Mouse (Mus musculus) gastrocnemius, postnatal 14 days (tissue): Measurements from ENCODE around the gene Gm44805. TPM values are rescaled to one million over a fixed set of nuclear protein-coding genes. Genes with fewer than 3 reads are reported as not detected.
A peak's percentile ranks its signal among the peaks of the same experiment; 100 is the strongest.
"Not testable (repeated sequence)": the region's sequence is repeated elsewhere in the genome, so short reads cannot be mapped to it uniquely, and the experiment has no call there.

Experiments
- DNase-seq: peaks from one replicate; pipeline ENCODE4 v3.0.0; 2021; ENCODE audit warnings: mixed read lengths
- intact Hi-C: fragments of 180-260 bp; cut with DNase I; formaldehyde crosslinking; loops from one replicate; pipeline ENCODE4 v1.15.1; 2025; ENCODE audit warnings: low total_unique reads
- total RNA-seq, 2 experiments: library from RNA; stranded (reverse); gene quantifications; 2 replicates each; pipeline ENCODE4 v1.2.3; 2021

The Gm44805 gene
- total RNA-seq, 2 experiments from 2014 or later = not detected

- DNase-seq = no peak
- intact Hi-C loops = no loop called here
These were observed 19.3 kb upstream of the Gm44805 start for GRCm38 (mm10) chr7:19700299-19701068.

GRCm38 (mm10) chr7:19699827-19700148 lies 18.6 kb upstream of the Gm44805 start:
- no peak for DNase-seq
- intact Hi-C loops = no loop called here

- intact Hi-C loops = no loop called here
- peak; percentile 42 for DNase-seq
These were observed 17.9 kb upstream of the Gm44805 start, which contains the start of gene Apoe for GRCm38 (mm10) chr7:19698907-19699826. Gene Apoe, minus strand, starts transcription at chr7:19699188.

- intact Hi-C loops = no loop called here
- DNase-seq = no peak
These were observed 17.0 kb upstream of the Gm44805 start for GRCm38 (mm10) chr7:19697949-19698906.

- no peak for DNase-seq
- intact Hi-C loops = no loop called here
These were observed 15.2 kb upstream of the Gm44805 start for GRCm38 (mm10) chr7:19696336-19696873.

- intact Hi-C loops = no loop called here
- DNase-seq = no peak
These were observed 14.7 kb upstream of the Gm44805 start for GRCm38 (mm10) chr7:19695881-19696280.

DNA sequence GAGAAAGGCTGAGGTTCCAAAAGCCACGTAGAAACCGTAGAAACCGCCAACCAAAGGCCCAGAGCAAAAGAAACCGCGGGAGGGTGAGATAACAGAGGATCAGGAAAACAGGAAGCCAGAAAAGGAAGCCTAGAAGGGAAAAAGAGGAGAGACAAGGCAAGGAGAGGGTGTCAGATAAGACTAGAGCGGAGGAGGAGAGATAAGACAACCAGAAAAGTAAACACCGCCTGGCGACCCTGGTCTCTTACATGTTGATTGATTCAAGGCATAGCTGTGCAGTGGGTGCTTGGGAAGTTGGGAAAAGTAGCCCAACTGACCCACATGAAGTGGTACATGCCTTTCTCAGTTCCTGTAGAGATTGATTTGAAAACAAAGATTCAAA lies 14.0 kb upstream of the Gm44805 start:
- intact Hi-C loops = no loop called here
- no peak for DNase-seq

DNA sequence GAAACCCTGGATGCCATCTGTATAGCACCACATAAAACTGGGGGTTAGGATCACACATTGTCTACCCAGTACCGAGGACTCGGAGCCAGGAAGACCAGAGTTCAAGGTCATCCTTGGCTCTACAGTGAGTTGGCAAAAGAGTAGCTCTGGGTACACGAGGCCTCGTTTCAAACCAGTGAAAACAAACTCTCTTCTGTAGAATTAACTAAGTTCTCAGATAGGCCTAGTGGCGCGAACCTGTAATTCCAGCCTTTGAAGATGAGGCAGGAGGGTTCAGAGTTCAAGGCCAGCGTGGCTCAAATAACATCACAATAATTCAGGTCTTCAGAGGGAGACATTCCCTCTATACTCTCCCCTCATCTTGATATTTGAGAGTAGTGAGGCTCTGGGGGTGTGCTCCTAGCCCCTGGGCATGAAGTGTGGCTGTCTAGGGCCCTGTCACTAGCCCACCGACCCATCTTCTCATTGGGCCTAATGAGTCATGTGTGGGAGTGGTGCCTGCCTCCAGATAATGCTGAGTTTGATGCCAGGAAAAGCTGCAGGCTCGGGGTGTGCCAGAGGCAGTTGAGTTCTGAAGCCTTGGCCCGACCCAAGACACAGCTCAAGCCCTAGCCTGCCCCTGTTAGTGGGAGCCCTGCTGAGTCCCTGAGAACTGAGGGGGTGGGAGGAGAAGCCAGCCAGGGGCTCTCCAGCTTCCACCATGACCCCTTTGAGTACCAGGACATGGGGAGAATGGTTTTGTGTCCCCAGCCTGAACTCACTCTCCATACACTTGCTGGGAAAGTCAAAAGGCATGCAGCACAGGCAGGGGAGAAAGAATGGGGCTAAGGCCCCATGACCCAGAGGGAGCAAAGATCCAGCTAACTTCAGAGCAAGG lies 13.4 kb upstream of the Gm44805 start:
- intact Hi-C loops = no loop called here
- no peak for DNase-seq

- intact Hi-C loops = no loop called here
- DNase-seq = peak; percentile 66
These were observed 12.2 kb upstream of the Gm44805 start for GRCm38 (mm10) chr7:19693421-19693820.

GRCm38 (mm10) chr7:19691873-19692865 lies 10.9 kb upstream of the Gm44805 start, which contains the start of gene Apoc1:
Gene Apoc1, minus strand, starts transcription at chr7:19692660.
- DNase-seq = no peak
- intact Hi-C loops = no loop called here

DNA sequence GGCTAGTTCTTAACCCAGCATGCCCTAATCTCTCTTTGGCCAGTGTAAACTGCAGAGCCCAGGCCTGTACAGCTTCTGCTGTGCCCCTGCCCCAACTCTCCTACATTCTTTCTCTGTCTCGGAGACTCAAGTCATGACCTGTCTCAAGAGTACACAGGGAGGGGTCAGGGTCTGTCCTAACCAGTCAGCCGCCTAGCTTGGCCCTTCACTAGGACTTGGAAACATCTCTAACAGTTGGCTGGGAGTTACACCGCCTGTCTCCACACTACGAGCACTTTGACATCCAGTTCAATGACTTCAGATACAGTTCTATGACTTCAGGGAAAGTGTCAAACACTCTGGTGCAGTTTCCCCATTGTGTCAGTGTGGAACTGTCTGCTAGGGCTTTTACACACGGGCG lies 10.2 kb upstream of the Gm44805 start:
- no peak for DNase-seq
- intact Hi-C loops = no loop called here

DNA sequence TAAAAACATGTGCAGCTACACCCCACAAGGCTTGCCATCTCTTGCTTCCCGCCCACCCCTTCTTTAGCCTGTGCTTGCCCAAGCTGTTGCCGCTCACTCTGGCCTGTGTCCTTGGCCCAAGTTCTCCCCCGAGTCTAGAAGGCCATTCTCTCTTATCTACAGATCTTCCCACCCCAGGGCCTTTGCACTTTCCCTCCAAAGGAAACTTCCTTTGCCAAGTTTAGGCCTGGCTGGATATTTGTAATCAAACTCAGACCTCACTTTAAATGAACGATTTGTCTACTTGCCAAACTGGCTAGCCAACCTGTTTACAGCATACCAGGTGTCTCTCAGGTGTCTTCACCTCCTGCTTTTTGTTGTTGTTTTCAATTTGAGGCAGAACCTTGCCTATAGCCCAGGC lies 9.6 kb upstream of the Gm44805 start:
- no peak for DNase-seq
- intact Hi-C loops = no loop called here

GRCm38 (mm10) chr7:19688611-19689010 lies 7.4 kb upstream of the Gm44805 start:
- no peak for DNase-seq
- intact Hi-C loops = no loop called here

DNA sequence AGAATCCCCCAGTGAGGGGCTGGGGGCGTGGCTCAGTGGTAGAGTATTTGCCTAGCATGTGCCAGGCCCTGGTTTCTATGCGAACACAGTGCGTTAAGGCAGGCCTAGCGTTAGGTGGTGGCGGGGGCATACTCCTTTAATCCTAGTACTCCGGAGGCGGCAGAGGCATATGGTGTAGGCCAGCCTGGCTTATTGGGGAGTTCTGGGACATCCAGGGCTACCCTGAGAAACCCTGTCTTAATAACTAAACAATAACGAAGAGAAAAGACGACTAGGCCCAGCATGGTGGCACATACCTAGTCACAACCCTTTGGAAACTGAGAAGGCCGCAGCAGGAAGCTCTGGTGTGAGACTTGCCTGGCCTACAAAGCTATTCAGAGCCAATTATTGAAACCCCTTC lies 6.9 kb upstream of the Gm44805 start:
- DNase-seq = no peak
- intact Hi-C loops = no loop called here

- DNase-seq, intact Hi-C loops: not testable (repeated sequence)
These were observed 5.8 kb upstream of the Gm44805 start for GRCm38 (mm10) chr7:19686927-19687583.

DNA sequence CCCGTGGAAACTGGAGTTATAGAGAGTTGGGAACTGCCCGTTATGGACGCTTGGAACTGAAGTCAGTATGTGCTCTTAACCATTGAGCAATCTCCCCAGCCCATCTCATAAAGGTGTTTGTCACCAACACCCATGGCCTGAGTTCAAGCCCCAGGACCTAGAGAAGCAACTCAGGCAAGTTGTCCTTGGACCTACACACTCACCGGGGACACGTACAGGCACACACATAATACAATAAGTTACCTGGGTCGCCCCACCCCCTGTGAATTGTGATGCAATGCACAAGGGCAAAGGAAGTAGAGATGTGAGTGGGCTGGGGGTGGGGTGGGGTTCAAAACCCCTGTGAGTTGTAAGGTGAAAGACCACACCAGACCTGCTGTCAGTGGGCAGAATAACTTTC lies 5.3 kb upstream of the Gm44805 start:
- DNase-seq = no peak
- intact Hi-C loops = no loop called here

DNA sequence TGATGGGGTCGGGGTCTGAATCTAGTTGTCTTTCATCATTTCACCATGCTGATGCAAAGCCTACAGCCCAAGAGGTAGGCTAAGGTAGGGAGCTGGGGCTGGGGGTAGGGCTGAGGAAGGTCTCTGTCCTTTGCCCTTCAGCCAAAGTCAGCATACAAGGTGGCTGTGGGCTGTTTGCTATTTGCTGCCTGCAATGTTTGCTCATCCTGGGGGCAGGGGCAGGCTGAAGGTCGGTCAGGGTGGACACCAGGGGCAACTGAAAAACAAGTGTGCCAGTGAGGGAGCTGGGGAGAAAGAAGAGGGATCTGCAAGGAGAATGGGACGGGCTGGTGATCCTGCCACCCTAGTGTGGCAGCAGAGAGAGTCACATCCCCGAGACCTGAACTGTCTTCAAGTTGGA lies 4.2 kb upstream of the Gm44805 start:
- DNase-seq = no peak
- intact Hi-C loops = no loop called here
